Mouse (Mus musculus) brain, embryonic 14.5 days (tissue): ENCODE data around the gene Gm7876. TPM values are rescaled to one million over a fixed set of nuclear protein-coding genes. Genes with fewer than 3 reads are reported as not detected.
A peak's percentile ranks its signal among the peaks of the same experiment; 100 is the strongest.
"Not testable (repeated sequence)": the region's sequence is repeated elsewhere in the genome, so short reads cannot be mapped to it uniquely, and the experiment has no call there.

Experiments
- DNase-seq: peaks from one replicate; pipeline ENCODE4 v3.0.0-alpha.2; 2011; ENCODE audit warnings: low read depth
- polyA plus RNA-seq: library from polyadenylated mRNA; depleted of rRNA; stranded (reverse); fragments of >200 nt; gene quantifications from 2 replicates; pipeline ENCODE4 v1.2.3, GENCODE M21; 2012; rRNA removed

Gm7876 gene
- not detected in 2 replicates for polyA plus RNA-seq

GRCm38 (mm10) chr14:4708938-4709337 lies at the start of gene Gm7876:
Gm7876 (plus strand) TSS chr14:4709238.
- not testable (repeated sequence) for DNase-seq

DNA sequence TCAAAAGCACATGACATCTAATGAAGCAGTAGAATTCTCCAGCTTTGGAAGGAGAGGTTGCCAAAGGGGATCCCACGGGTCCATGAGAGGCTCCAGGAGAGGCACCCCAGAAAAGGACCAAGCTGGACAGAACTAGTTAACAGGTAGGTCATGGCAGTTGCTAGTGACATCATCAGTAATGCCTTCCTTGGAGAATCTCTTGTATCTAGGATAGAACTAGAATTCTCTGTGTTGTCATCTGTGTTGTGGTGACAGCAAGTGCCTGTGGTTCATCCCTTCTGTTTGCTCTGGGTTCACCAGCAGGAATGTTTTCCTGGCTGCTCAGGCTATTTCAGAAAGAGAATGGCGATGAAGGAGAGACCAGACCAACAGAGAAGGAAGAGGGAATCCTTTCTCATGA lies 45.1 kb upstream of the Gm7876 start, which contains the start of gene Gm3239:
Gm3239 (plus strand) TSS at position 301 of the 400 bp plus-strand sequence.
- DNase-seq = not testable (repeated sequence)

DNA sequence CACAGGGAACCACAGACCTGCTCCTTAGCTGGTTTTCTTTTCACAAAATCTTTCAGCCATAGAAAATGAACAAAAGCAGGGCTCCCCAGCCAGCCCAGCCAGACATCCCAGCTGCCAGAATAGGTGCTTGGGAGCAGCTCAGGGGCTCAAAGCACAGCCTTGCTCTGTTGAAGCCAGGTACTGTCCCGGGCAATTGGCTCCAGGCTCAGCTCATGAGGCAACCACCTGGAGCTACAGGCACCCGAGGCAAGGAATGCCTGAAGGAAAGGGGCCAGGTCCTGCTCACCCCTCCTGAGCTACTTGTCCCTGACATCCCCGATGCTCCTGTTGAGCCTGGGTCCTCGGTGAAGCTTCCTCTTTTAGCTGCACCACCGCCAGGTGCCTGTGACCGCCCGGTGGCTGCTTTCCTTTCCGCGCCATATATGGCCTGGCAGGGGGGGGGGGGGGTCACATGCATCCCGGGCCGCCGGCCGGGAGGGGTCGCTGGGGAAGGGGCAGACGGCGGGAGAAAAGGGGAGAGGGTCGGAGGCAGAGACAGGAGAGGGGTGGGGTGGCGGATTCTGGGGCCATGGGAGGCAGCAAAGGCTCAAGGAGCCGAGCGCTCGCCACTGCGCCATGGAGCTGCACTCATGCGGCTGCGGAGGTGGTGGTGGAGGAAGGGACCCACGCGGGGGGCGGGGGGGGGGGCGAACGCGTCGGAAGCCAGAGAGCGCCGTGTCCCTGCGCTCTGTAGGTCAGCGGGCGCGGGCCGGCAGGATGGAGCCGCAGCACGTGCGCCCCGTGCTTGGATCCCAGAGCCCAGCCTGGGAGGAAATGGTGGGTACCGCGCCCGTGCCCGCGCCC lies 17.2 kb downstream of the Gm7876 start, which contains the start of gene Gm3252:
Gm3252 (plus strand) TSS at position 738 of the 843 bp plus-strand sequence.
- DNase-seq = peak; percentile 2

Other genes starting within 250 kb of the Gm7876 start
- not detected in 2 replicates for gene Gm3182, start 227.5 kb upstream of the Gm7876 start, polyA plus RNA-seq
- not detected in 2 replicates for gene Gm3047, start 153.8 kb upstream of the Gm7876 start, polyA plus RNA-seq
- gene Gm8159, start 76.9 kb upstream of the Gm7876 start, polyA plus RNA-seq = 0.29 TPM in 1 of 2 replicates, not detected in the other
- 0.48 and 0.90 TPM in 2 replicates for gene Gm3239, start 45.0 kb upstream of the Gm7876 start, polyA plus RNA-seq
- gene Gm3252, start 17.5 kb downstream of the Gm7876 start, polyA plus RNA-seq = 4.7 and 4.8 TPM in 2 replicates
- not detected in 2 replicates for gene Gm9602, start 67.1 kb downstream of the Gm7876 start, polyA plus RNA-seq
- not detected in 2 replicates for gene Gm3269, start 128.9 kb downstream of the Gm7876 start, polyA plus RNA-seq
- 1.2 and 2.3 TPM in 2 replicates for gene Gm3264, start 146.3 kb downstream of the Gm7876 start, polyA plus RNA-seq
- 0.23 and 0.49 TPM in 2 replicates for gene Gm3278, start 183.2 kb downstream of the Gm7876 start, polyA plus RNA-seq